Mouse (Mus musculus) lung, postnatal 14 days (tissue): ENCODE measurements at regions not wholly inside any gene's neighbourhood (a gene's known extent, or its start where the extent isn't known, plus 50 kb on each side); places are given as distances from the start of the nearest gene placed in this dataset.

ENCODE experiments used
- DNase-seq: peaks from one replicate; pipeline ENCODE4 v3.0.0; 2021

DNA sequence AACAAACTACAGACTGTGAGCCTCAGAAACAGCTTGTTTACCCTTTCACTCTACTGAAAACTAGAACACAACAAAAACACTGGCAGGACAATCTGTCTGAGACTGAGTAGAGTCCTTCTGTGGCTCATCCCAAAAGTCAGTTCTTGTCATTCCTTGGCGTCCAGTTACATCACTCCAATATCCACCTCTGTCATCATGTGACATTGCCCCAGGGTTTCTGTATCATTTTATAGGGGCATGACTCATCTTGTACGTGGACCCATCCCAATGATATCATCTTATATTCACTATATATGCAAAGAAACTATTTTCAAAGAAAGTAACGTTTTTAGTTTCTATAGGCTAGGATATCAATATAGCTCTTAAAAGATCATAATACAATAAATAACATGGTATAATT is 152.3 kb downstream of the Dkk2 start:
- no peak for DNase-seq

DNA sequence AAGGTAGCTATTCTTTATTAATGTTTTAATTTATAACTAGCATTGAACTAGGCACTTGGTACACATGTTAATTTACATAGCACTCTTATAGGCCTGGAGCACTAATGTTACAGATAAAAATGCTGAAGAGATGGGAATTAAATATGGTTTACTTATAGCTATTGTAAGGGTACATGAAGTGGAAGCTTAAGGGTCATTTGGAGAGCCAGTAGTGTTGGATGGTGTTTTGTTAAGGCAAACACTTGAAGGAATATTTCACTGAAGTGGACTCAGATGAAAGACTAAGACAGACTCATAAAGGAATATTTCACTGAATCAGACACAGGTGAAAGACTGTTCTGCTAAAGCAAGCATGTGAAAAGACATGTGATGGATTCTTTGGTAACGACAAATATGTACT is 172.7 kb downstream of the Dkk2 start:
- DNase-seq: no peak

DNA sequence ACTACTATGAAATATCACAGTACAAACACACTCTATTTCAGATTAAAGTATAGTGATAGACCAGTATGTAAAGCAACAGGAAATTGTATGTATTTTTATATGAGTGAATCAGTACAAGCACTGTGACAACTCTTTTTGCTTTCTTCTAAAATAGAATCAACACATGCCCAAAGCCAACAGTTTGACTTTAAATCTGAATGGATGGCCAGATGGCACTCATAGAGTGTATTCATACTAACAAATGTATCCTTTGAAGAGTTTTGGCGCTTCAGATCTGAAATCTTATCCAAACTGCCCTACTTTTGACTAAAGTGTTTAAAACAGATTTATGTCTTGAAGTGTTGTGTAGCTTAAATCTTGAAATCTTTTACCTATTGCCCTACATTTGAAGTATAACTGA is 184.5 kb downstream of the Dkk2 start:
- no peak for DNase-seq

DNA sequence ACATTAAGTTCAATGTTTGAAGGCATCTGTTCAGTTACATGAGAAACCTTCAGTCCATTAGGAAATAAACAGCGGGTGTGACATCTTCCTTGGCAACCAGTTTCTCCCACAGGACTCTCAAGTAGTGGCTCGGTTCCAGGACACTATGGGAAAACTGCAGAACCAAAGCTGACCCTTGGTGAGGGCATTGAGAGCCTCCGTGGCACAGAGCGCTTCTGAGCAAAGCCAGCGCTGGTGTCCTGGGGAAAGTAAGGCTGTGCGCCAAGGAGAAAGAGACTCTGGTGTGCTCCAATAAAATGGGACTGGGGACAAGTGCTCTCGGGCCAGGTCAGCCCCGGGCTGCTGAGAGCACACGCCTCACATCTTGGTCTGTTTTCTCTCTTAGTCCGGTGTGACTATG is 189.7 kb downstream of the Dkk2 start:
- peak; percentile 1 for DNase-seq

DNA sequence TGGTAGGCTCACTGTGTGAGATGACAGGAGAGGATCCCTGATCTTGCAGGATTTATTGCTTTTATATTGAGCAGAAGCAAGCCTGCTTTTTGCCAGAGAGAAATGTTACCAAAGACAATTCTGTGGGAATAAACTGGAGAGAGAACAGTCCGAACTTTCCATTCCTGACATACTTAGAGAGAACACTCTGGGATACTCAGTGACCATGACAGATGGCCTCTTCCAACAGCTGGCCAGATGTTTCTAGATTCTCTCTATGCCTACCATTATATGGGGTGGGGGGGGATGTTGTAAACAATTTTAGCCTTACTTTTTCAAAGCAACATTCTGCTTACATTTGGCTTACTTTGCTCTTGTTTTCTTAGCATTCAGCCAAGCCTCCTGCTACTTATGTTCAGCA is 192.7 kb downstream of the Dkk2 start:
- DNase-seq: no peak

DNA sequence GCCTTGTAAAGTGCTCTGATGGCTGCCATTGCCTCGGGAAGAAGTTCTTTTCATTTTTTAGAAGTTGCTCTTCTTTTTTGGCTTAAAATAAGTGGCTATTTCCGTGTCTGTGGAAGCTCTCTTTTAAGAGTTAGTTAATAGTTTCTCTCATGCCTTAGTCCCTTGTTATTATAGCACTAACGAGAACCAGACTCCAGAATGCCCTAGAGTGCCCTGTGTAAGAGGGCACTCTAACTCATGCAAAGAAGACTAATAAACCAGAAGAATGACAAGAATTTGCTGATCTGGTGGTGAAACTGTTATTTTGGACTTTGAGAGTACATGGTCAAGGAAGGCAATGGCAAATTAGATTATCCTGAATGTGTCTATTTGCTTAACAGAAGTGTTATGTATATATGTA is 202.6 kb downstream of the Dkk2 start:
- DNase-seq: no peak

DNA sequence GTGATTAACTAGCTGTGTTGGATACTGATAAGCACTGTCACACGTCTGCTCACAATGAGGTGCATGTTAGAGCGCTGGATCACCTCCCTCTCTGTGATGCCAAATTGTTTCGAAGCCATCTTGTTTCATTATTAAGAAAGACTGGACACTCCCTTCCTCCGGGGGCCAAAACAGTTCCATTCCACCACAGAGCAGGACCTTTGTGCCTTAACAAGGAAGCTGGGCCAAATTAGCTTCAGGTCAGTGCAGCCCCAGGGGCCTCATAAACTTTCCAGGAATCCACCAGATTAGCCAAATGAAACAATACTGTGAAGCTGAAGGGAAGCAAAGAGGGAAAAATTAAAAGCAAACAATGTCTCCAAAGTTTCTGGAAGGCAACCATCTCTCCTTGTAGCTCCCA is 241.9 kb downstream of the Dkk2 start:
- DNase-seq: no peak

DNA sequence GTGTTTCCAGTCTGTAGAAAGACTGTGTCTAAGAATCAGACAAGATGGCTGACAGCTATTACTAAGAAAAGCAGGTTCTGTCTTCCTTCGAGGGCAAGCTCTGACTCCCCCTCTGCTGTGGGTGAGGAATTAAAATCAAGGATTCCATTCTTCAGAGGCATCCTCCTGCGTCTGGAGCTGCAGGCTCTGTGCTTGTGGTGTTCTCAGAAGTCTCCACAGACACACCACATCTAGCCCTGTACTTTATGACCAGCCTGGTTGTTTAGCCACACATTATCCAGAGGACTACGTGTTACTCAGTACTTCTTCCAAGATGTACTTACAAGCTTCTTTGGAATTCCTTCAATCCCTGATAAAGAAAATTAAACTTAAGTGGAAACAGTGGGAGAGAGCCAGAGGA is 258.5 kb downstream of the Dkk2 start:
- no peak for DNase-seq

DNA sequence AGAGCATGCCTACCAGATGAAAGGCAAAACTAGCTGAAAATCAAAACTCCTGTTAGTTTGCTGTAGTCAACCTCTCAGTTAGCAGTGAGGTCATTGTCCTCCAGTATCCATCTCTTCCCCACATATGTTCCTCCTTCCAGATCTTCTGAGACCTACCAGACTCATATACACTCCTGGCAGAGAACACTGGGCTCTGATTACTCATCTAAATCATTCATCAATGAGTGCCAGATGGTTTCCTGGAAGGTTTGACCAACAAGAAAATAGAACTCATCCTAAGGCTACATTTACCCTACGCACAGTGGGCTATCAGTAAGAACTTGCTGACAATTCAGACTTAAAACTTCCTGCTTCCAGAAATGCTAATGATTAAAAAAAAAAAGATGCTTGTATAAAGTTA is 260.8 kb downstream of the Dkk2 start:
- DNase-seq: no peak

DNA sequence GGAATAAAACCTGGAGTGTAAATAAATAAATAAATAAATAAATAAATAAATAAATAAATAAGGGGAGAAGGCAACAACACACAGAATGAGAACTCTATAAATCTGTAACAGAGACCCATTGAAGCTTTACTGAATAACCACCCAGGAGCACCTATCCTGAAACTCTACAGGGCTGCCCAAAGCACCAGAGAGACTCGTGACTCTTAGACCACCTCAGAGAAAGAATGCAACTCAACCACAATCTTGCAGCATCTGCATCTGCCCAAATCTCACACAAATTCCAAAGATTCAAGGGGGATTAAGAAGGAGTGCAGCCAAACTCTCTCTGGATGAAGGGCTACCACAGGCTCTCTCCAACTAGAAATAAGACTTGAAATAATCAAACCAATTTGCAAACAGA is 264.5 kb downstream of the Dkk2 start:
- no peak for DNase-seq

DNA sequence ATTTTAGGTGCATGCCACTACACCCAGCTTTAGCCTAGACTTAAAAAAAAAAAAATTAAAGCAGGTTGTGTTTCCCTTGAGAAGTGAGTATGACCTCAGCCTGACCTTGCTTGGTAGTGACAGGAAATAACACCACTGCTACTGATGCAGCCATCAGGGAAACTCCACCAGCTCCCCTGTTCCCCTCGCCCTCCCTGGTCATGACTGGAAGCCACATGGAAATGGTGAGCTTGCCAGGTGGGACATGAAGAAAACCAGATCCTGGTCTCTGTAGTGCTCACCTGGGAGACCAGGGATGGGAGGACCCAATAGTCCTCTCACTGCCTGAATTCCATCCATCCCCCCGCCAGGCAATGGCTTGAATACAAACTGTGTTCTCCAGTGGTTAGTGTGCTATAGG is 268.1 kb downstream of the Dkk2 start:
- no peak for DNase-seq

DNA sequence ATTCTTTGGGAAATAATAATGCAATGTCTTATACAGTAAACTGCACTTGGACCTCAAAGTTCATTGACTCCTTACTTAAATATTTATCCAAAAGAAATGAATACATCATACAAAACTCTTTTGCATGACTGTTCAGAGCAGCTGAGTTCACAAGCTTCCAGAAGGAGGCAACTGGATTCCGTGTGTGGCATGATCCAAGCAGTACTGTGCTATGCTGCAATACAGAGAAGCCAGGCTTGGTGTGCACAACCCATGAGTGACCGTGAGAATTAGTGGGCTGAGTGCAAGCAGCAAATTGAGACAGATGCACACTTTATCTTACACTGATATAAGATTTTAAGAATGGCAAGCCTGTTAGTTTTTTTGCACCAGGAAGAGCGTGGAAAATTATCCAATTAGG is 270.0 kb upstream of the Gimd1 start:
- no peak for DNase-seq

DNA sequence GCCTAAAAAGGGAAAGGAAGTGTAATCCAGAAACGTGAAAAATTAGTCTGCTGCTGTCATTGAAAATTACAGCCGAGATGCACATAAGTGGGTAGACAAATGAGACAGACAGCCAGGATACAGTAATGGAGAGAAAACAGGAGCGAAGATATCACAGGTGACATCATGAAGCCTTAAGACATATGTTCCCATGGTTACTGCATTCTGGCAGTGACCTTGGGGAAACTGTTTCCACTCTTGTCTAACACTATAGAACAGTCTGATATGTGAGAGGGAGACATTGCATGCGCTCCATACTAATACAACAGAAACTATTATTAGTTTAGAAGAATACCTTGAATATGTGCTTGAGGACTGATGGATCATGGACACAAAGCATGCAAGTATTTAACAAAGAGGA is 254.0 kb upstream of the Gimd1 start:
- DNase-seq: no peak

DNA sequence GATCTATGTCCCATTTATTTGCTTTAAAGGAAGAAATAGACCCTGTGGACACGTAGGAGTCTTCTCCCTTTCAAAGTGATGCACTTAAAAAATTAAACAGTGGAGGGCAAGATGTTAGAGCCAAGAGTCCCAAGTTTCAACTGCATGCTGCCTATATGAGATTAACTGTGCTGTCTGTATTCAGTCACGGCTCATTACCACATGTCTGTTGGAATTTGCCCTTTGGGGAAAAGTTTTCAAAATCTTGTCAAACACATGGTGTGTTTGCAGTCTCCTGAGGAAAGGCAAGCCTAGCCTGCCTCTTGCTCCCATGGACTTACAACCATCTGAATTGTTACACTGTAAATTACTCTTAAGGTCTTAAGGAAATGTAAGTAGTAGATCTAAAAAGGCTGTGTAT is 211.9 kb upstream of the Gimd1 start:
- DNase-seq: no peak

DNA sequence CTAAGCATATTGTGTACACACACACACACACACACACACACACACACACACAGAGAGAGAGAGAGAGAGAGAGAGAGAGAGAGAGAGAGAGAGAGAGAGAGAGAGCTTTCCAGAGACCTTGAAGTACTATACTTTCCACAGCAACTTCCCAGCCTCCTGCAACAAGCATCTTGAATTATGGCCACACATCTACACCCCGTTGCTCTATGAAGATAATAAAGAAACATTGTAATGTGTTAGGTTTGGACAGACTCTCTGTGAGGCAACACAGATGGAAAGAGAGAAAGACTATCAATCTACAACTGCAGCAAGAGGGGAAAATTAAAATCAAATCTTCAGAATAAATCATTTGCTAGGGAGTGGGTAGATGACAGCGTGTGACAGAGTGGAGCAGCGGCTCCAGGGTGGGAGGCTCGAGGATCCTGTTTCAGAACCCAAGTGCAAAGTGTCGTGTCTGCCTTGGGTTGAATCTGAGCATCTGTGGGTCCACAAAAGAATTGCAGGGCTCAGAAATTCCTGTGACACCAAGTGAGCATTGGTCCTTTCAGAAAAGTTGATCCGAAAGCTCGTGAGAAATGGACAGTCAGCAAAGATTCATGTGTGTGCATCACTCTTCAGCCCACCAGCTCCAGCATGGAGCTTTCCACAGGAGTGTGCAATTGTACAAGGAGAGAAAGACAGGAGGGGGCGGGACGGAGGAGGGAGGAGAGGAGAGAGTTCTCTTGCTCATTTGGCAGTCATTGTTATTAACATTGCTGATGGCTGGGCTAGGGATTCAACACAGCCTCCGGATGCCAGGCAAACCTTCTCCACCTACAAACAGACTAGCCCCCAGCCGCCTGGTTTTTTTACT is 203.6 kb upstream of the Gimd1 start:
- no peak for DNase-seq

DNA sequence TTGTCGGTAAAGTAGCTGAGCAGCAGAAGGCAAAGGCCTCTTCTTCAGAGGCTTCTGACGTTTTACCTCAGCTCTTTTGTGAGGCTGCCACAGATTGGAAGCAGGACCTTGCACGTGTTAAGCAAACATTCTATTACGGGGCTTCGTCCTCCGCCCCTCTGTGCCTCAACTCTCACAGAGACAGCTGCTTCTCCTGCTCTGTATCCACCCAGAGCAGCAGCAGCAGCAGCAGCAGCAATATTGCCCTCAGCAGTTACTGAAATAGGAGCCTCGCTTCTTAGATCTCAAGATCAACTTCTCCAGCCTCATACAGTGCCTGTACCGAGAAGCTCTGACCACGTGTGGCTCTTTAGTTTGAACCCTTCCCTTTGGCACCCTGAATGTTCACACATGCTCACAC is 202.4 kb upstream of the Gimd1 start:
- DNase-seq: no peak

DNA sequence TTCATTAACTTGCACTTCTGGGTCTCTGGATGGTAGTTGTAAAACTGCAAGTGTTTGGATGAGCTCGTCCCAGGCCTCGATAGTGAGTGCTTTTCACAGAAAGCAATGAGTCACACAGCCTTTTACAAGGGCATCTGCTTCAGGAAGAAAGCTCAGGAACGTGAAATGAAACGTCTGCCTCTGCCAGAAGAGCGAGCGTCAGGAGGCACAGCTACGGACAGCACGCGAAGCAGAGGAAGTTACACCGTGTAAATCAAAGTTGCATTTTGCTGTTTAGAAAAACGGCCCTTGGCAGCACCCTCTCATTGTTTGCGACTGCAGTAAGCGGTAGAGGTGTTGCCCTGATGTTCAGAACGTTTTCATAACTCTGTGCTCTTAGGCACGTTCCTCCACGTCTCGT is 201.5 kb upstream of the Gimd1 start:
- DNase-seq: no peak

DNA sequence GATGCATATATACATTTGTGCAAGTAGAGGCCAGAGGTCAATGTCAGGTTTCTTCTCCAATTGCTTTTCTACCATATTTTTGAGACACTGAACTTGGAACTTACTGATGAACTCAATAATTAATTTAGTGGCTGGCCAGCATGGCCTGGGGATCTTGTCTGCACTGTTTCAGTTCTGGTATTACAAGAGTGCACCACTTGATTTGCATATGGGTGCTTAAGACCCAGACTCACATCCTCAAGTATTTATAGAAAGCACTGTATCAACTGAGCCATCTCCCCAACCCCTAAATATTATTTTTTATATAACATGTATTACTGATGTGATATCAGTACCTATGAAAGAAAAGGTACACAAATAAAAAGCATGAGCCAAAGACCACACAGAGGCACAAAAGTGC is 197.8 kb upstream of the Gimd1 start:
- no peak for DNase-seq

DNA sequence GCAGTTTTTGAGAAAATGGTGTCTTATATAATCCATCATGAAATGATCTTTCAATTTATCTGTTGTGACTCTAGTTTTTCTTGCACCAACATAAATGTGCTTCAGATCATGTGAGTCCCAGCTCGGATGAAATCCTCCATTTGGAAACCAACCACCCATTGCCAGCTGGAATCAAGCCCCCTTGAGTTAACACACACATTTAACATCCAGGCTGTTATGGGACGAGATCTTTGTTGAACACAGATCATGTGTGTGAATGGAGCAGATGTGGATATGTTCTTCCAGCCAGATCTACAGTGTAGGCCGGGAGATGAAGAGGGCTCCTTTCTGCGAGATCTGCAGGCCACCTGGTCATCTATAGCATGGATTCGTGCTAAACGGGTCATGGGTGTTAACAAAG is 188.4 kb upstream of the Gimd1 start:
- DNase-seq: no peak

DNA sequence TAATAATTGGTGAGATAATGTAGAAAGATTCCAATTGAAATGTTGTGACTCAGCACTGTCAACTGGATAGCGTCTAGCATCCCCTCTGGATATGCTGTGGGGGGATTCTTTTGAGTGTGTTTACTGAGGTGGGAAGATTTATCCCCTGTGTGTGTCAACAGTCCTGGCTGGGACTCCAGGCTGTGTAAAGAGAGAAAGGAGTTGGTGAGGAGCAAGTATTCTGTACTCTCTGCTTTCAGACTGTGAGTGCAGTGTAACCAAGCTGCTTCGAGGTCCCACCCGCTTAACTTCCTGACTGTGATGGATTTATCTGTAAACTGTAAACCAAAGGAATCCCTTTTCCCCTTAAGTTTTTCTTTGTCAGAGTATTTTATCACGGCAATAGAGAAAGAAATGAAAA is 175.7 kb upstream of the Gimd1 start:
- no peak for DNase-seq

DNA sequence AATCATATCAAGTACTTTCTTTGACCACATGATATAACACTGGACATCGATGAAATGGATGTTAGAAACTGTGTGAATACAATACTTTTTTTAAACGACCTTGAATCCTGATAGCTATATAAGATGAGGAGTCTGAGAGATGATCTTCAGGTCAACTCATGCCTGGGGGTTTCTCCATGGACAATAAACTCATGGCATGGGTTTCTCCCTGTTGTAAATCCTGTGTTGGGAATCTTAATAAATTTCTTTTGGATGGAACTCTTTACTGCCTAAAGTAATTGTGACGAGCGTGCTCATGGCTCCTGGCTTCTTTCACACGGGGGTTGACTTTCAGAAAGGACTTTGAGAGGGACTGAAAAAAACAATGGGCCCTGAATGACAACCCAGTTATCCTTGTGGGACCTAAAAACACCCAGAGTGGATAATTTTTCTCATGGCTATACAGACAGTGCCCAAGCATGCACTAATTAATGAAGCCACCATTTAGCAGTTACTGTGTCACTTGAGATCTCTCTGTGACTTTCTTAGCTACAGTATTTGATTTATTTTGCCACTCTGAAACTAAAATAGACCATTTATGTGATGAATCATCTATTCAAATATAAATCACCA is 167.2 kb upstream of the Gimd1 start:
- no peak for DNase-seq

DNA sequence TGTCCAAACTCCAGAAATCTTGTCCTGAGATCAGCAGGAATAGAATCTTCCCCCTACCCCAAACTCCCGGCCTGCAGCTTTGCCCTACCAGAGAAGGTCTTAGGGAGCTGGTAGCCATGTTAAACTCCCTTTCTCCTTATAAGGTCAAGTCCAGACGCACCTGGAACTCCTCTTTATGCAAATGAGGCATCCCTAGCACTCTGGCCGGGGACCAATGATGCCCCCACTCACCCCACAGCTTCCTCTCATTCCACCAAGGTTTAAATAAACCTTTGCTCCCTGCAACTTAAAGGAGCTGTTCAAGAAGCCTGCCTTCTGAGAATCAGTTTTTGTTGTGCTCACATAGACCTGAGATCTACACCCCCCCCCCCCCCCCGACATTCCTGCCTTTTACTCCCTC is 158.6 kb upstream of the Gimd1 start:
- DNase-seq: no peak

DNA sequence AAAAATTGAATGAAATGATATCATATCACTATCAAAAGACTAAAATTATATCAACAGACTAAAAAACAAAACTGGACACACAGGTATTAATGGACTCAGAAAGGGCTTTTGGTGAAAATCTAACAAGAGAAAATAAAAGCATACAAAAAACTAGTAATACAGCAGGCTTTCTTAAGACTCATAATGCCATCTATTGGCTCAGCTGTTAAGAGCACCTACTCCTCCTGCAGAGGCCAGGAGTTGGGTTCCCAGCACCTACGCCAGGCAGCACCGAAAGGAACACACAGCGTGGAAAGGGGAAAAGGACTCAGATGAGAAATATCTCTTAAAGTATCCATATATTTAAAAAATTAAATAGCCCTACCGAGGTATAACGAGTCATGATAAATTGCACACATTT is 151.9 kb upstream of the Gimd1 start:
- no peak for DNase-seq

DNA sequence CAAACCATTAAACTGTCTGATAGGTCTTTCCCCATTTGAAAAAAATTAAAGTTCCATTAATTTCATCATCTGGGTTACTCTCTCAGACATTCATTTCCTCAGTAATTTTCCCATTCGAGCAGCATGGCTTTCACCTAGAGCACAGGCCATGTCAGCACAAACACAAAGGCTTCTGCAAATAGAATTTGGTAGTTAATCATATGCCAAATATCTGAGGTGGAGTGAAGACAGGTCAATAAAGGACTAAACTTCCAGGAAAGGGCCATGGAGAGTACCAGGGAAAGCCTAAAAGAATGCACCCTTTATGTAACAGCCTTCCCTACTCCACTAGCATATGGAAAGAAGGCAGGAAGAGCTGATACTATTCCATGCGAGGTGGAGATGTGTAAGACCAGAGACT is 150.3 kb upstream of the Gimd1 start:
- DNase-seq: no peak

DNA sequence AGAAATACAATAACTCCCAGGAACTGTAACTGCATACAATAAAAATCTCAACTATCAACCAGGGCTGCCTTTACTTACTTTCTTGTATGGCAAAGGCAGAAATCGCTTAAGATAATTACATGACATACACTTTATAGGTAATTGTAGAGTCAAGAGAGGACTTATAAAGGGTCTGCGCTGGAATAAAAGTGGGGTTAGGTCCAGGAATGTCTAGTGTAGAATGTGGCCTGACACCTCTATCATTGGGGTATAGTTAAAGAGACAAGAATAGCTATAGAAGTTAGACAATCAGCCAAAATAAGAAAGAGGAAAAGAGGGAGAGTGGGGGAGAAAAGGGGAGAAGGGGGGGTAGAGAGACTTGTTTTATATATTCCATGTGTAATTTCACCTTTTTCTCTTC is 144.8 kb upstream of the Gimd1 start:
- no peak for DNase-seq
